Mouse (Mus musculus) midbrain, postnatal 0 days (tissue): ENCODE results near the gene Trappc10. TPM values are rescaled to one million over a fixed set of nuclear protein-coding genes. Genes with fewer than 3 reads are reported as not detected.

Source experiments
- ATAC-seq: fragments of 200-750 bp; cut with Nextera tagmentation; 2 replicates; pipeline ENCODE4 v1.8.0; 2017; ENCODE audit warnings: moderate number of reproducible peaks, mild to moderate bottlenecking, moderate TSS enrichment, moderate library complexity; ENCODE audit not compliant: low FRiP score
- DNase-seq: peaks from one replicate; pipeline ENCODE4 v3.0.0-alpha.2; 2015; ENCODE audit warnings: low spot score
- H3K27ac ChIP-seq: fragments of 300-500 bp; sonication (generic); 2 replicates; pipeline ENCODE4 v1.5.1; 2014; ENCODE audit warnings: low read depth, mild to moderate bottlenecking, low read length, mixed read lengths
- H3K27me3 ChIP-seq: fragments of 300-500 bp; sonication (generic); 2 replicates; pipeline ENCODE4 v1.6.1; 2014; ENCODE audit warnings: low read length, control low read depth, mixed read lengths; ENCODE audit not compliant: insufficient read depth
- H3K36me3 ChIP-seq: fragments of 300-500 bp; sonication (generic); 2 replicates; pipeline ENCODE4 v1.6.1; 2014; ENCODE audit warnings: low read length, control low read depth, mixed read lengths; ENCODE audit not compliant: insufficient read depth
- H3K4me1 ChIP-seq: fragments of 300-500 bp; sonication (generic); 2 replicates; pipeline ENCODE4 v1.6.1; 2014; ENCODE audit warnings: mild to moderate bottlenecking, control low read depth, antibody characterized with exemption, low read length, mixed read lengths; ENCODE audit not compliant: insufficient read depth
- H3K4me2 ChIP-seq: fragments of 300-500 bp; sonication (generic); 2 replicates; pipeline ENCODE4 v1.6.1; 2014; ENCODE audit warnings: low read depth, mild to moderate bottlenecking, low read length, mixed read lengths; ENCODE audit not compliant: poor library complexity, severe bottlenecking
- H3K4me3 ChIP-seq: fragments of 300-500 bp; sonication (generic); 2 replicates; pipeline ENCODE4 v1.5.1; 2014; ENCODE audit warnings: low read depth, mild to moderate bottlenecking, low read length, moderate library complexity
- H3K9ac ChIP-seq: fragments of 300-500 bp; sonication (generic); replicated peaks from 2 replicates; pipeline ENCODE4 v1.6.1; 2014; ENCODE audit warnings: mild to moderate bottlenecking, low read length, moderate library complexity, mixed read lengths; ENCODE audit not compliant: poor library complexity, severe bottlenecking
- H3K9me3 ChIP-seq: fragments of 300-500 bp; sonication (generic); 2 replicates; pipeline ENCODE4 v1.6.1; 2016; ENCODE audit warnings: low read length, control low read depth
- CTCF ChIP-seq: IDR thresholded peaks from 2 replicates; pipeline ENCODE4 v1.5.1; 2016; ENCODE audit warnings: antibody characterized with exemption, mild to moderate bottlenecking
- WGBS: fragments of 180-500 bp; shearing (Covaris S2); extraction: QIAGEN DNeasy Blood & Tissue Kit; methylation state at CpG from one replicate; pipeline ENCODE4 v1.1.7; 2014; 5-methylcytosine and 5-hydroxymethylcytosine counted together
- polyA plus RNA-seq: library from polyadenylated mRNA; unstranded; fragments of >200 nt; fragmentation: Nextera tagmentation; extraction: Ambion mirVana; gene quantifications from 2 replicates; pipeline ENCODE4 v1.2.1, GENCODE M21; 2015
- total RNA-seq: library from RNA; depleted of rRNA; stranded (reverse); fragments of >200 nt; gene quantifications from 2 replicates; pipeline ENCODE4 v1.2.3, GENCODE M21; 2014

The Trappc10 gene
- total and polyA plus RNA-seq, 2 experiments from 2014 or later: 42.2 to 102 TPM

- no peaks in the 10 kb centered on the region for H3K9me3 ChIP-seq
- H3K27ac ChIP-seq: no peak overlapping the region
- H3K4me2 ChIP-seq: no peak overlapping the region
- no peak overlapping the region for H3K9ac ChIP-seq
- WGBS: 62% methylated on average over 10 of the region's 10 CpGs
- no peak for ATAC-seq
- no peaks in the 10 kb centered on the region for H3K27me3 ChIP-seq
- no peak for DNase-seq
- no peak overlapping the region for H3K4me3 ChIP-seq
- no peaks in the 10 kb centered on the region for H3K36me3 ChIP-seq
- TF ChIP-seq CTCF: no peak
- no peaks in the 10 kb centered on the region for H3K4me1 ChIP-seq
Observed at GRCm38 (mm10) chr10:78148834-78149766, 95.3 kb downstream of the Trappc10 start.

- WGBS: 79% methylated on average over 4 of the region's 4 CpGs
- no peak overlapping the region for H3K4me3 ChIP-seq
Observed at GRCm38 (mm10) chr10:78147908-78148441, 96.5 kb downstream of the Trappc10 start.

GRCm38 (mm10) chr10:78143727-78144505 is 100.5 kb downstream of the Trappc10 start:
- Histone ChIP-seq H3K4me1 (no peaks in the 10 kb centered on the region), H3K27ac (no peak overlapping the region), H3K9me3 (no peaks in the 10 kb centered on the region), H3K4me3 (no peak overlapping the region), H3K36me3 (no peaks in the 10 kb centered on the region), H3K9ac (no peak overlapping the region), H3K4me2 (no peak overlapping the region), H3K27me3 (no peaks in the 10 kb centered on the region)
- ATAC-seq: no peak
- DNase-seq: no peak
- WGBS: 57% methylated on average over 8 of the region's 8 CpGs
- TF ChIP-seq CTCF: no peak

More at GRCm38 (mm10) chr10:78147908-78148441, 96.5 kb downstream of the Trappc10 start:
- DNase-seq (no peak), ATAC-seq (no peak)
- no peak overlapping the region for H3K4me2 ChIP-seq
- H3K9me3 ChIP-seq: no peaks in the 10 kb centered on the region
- no peak overlapping the region for H3K27ac ChIP-seq
- H3K36me3 ChIP-seq: no peaks in the 10 kb centered on the region
- no peak for TF ChIP-seq CTCF
- H3K27me3 ChIP-seq: no peaks in the 10 kb centered on the region
- no peaks in the 10 kb centered on the region for H3K4me1 ChIP-seq
- H3K9ac ChIP-seq: no peak overlapping the region

GRCm38 (mm10) chr10:78140843-78141242 is 103.6 kb downstream of the Trappc10 start:
- ATAC-seq (no peak), DNase-seq (no peak)
- TF ChIP-seq CTCF: no peak
- no peaks in the 10 kb centered on the region for H3K4me1 ChIP-seq
- H3K27ac ChIP-seq: no peak overlapping the region
- H3K27me3 ChIP-seq: no peaks in the 10 kb centered on the region
- H3K9ac ChIP-seq: no peak overlapping the region
- 80% methylated on average over 3 of the region's 3 CpGs for WGBS
- no peak overlapping the region for H3K4me3 ChIP-seq
- H3K4me2 ChIP-seq: no peak overlapping the region
- no peaks in the 10 kb centered on the region for H3K36me3 ChIP-seq
- no peaks in the 10 kb centered on the region for H3K9me3 ChIP-seq

- Histone ChIP-seq H3K27ac (no peak overlapping the region), H3K4me3 (no peak overlapping the region), H3K27me3 (no peaks in the 10 kb centered on the region), H3K9me3 (no peaks in the 10 kb centered on the region), H3K4me1 (no peaks in the 10 kb centered on the region), H3K36me3 (no peaks in the 10 kb centered on the region), H3K9ac (no peak overlapping the region), H3K4me2 (no peak overlapping the region)
- 89% methylated on average over 1 of the region's 1 CpGs for WGBS
- DNase-seq (no peak), ATAC-seq (no peak)
- no peak for TF ChIP-seq CTCF
Observed at GRCm38 (mm10) chr10:78140251-78140600, 104.2 kb downstream of the Trappc10 start.
